Mouse (Mus musculus): ENCODE results near the gene Hsdl1.

DNA sequence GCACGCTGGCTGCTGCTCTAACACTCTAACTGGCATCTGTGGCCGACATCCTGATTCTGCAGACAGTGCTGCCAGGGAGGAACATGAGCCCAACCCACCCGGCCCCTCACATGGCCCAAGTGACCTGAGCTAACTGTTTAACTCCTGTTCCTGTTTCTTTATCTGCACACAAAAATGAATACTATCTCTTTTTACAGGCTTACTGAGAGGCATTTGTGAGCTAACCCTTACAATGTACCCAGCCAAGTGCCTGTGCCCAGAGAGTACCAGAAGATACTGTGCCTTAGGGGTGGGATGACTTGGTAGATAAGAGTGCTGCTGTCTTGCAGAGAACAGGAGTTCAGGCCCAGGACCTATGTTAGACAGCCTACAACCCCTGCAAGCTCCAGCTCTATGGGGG is 60.0 kb downstream of the Hsdl1 start:
- TF ChIP-seq POLR2A (IDR thresholded peaks at IDR 0.05; ENCODE audit: low read depth, low read length), result no peak
- TF ChIP-seq CTCF (IDR thresholded peaks at IDR 0.05; ENCODE audit: extremely low read depth, insufficient read depth, insufficient read length, insufficient replicate concordance), result no peak
